Mouse (Mus musculus) T-cell, adult 2 months (primary cell): Measurements from ENCODE around the gene Zfp260.

ENCODE experiments used
- DNase-seq: peaks from one replicate; pipeline ENCODE4 v3.0.0; 2022; ENCODE audit warnings: low spot score

Gene Zfp260

GRCm38 (mm10) chr7:30122188-30122530, 27.6 kb downstream of the Zfp260 start:
- DNase-seq = no peak

DNA sequence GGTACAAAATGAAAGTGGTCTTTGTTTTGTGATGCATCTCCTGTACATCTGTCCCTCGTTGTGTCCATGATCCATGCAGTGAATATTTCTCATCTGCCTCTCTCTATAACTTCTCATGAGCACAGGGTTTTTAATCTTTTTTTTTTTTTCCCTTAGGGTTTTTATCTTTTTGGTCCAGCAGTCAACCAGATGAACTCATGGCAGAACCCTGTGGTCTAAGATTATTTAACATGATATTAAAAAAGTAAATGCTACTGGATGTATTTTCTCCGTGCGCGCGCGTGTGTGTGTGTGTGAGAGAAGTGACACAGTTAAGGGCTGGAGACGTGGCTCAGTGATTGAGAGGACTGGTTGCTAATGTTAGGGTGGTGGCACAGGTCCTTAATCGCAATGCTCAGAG, 35.3 kb downstream of the Zfp260 start:
- DNase-seq = no peak

- no peak for DNase-seq
Measured at GRCm38 (mm10) chr7:30132396-30132795, 37.8 kb downstream of the Zfp260 start.

- DNase-seq = no peak
Measured at GRCm38 (mm10) chr7:30136826-30137225, 42.2 kb downstream of the Zfp260 start.

- no peak for DNase-seq
Measured at GRCm38 (mm10) chr7:30143170-30143554, 48.6 kb downstream of the Zfp260 start.

- no peak for DNase-seq
Measured at GRCm38 (mm10) chr7:30143555-30144209, 49.1 kb downstream of the Zfp260 start.

DNA sequence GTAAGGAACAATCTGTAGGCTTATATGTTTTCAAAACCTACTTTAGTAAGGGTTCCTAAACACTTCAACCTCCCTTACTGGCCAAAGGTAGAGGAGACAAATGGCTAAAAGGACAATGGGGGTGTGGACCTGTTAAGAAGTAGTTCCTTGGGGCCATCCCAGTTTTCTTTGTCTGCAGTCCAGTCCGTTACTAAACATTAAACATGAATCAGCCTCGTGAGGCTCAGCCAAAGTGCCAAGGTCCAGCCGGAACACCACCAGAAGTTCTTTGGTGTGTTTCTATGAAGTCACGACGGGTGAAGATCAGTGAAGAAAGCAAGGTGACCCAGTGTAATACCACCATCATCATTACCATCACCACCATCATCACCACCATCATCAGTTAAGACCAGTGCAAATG, 52.4 kb downstream of the Zfp260 start:
- DNase-seq = no peak

DNA sequence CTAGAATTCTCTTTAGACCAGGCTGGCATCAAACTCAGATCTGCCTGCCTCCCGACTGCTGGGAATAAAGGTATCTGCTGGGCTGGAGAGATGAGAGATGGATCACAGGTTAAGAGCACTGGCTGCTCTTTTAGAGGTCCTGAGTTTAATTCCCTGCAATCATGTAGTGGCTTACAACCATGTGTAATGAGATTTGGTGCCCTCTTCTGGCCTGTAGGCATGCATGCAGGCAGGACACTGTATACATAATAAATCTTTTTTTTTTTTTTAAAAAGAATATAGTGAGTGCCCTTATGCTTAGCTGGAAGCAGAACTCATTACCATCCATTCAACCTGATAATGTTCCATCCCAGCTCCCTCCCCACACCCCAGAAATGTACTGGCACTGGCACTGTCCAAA, 59.5 kb downstream of the Zfp260 start:
- DNase-seq = no peak

- no peak for DNase-seq
Measured at GRCm38 (mm10) chr7:30155507-30155906, 60.9 kb downstream of the Zfp260 start.
